Mouse (Mus musculus): ENCODE data around the gene Pcgf1. TPM values are rescaled to one million over a fixed set of nuclear protein-coding genes. Genes with fewer than 3 reads are reported as not detected.

Gene Pcgf1
- polyA plus RNA-seq, 1 experiment from 2014 or later, result 32.5 TPM

DNA sequence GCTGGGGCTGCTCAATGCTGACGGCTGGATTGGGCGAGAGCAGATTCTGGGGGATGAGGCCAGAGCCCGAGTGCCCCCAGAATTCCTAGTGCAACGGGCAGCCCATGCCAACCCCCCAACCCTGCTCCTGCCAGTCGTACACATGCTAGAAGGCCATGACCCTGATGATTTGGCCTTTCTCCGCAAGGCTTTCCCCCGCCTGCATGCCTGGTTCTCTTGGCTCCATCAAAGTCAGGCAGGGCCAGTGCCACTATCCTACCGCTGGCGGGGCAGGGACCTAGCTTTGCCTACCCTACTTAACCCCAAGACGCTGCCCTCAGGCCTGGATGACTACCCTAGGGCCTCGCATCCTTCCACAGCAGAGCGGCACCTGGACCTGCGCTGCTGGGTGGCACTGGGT is 39.9 kb downstream of the Pcgf1 start:
- H3K36me3 ChIP-seq (ENCODE audit: control insufficient read depth, insufficient read depth, low read length), result peaks cover 20% of the 10 kb centered on the region
- no peak overlapping the region for H3K4me3 ChIP-seq (ENCODE audit: low read length)
- H3K4me2 ChIP-seq (ENCODE audit: low read depth, low read length), result no peak overlapping the region
- 87% methylated on average over 13 of the region's 13 CpGs for WGBS
- peaks cover 31% of the 10 kb centered on the region for H3K4me1 ChIP-seq (replicated peaks; ENCODE audit: control insufficient read depth, insufficient read depth, low read length)
- no peak for ATAC-seq (ENCODE audit: low read depth)
- H3K27me3 ChIP-seq (ENCODE audit: control insufficient read depth, insufficient read depth, low read depth, low read length), result no peaks in the 10 kb centered on the region
- H3K27ac ChIP-seq (ENCODE audit: low read length), result no peak overlapping the region
- H3K9ac ChIP-seq (ENCODE audit: low read length), result no peak overlapping the region
- H3K9me3 ChIP-seq (ENCODE audit: control insufficient read depth, low read length), result no peaks in the 10 kb centered on the region

DNA sequence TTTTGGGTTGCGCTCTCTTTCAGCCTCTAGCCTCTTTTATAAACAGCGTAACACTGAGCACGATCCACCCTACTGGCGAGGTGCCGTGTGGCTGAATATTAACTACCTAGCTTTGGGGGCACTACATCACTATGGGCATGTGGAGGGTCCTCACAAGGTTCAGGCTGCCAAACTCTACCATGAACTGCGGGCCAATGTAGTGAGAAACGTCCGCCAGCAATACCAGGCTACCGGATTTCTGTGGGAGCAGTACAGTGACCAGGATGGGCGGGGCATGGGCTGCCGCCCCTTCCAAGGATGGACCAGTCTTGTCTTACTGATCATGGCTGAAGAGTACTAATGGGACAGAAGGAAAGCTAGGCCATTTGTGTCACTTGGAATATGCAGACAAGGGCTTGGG is 40.7 kb downstream of the Pcgf1 start:
- H3K27me3 ChIP-seq (ENCODE audit: control insufficient read depth, insufficient read depth, low read depth, low read length), result no peaks in the 10 kb centered on the region
- H3K27ac ChIP-seq (ENCODE audit: low read length), result no peak overlapping the region
- H3K4me1 ChIP-seq (replicated peaks; ENCODE audit: control insufficient read depth, insufficient read depth, low read length), result peaks cover 36% of the 10 kb centered on the region
- H3K9me3 ChIP-seq (ENCODE audit: control insufficient read depth, low read length), result no peaks in the 10 kb centered on the region
- 75% methylated on average over 11 of the region's 11 CpGs for WGBS
- ATAC-seq (ENCODE audit: low read depth), result no peak
- H3K9ac ChIP-seq (ENCODE audit: low read length), result no peak overlapping the region
- no peak overlapping the region for H3K4me2 ChIP-seq (ENCODE audit: low read depth, low read length)
- peaks cover 20% of the 10 kb centered on the region for H3K36me3 ChIP-seq (ENCODE audit: control insufficient read depth, insufficient read depth, low read length)
- H3K4me3 ChIP-seq (ENCODE audit: low read length), result no peak overlapping the region

GRCm38 (mm10) chr6:83118825-83119733 is 41.4 kb downstream of the Pcgf1 start:
- no peak overlapping the region for H3K4me3 ChIP-seq (ENCODE audit: low read length)
- WGBS, result 69% methylated on average over 14 of the region's 14 CpGs
- ATAC-seq (ENCODE audit: low read depth), result no peak
- peaks cover 39% of the 10 kb centered on the region for H3K4me1 ChIP-seq (replicated peaks; ENCODE audit: control insufficient read depth, insufficient read depth, low read length)
- H3K4me2 ChIP-seq (ENCODE audit: low read depth, low read length), result no peak overlapping the region
- no peaks in the 10 kb centered on the region for H3K9me3 ChIP-seq (ENCODE audit: control insufficient read depth, low read length)
- peaks cover 20% of the 10 kb centered on the region for H3K36me3 ChIP-seq (ENCODE audit: control insufficient read depth, insufficient read depth, low read length)
- peak overlapping the region; percentile 26; the same call in 1 of the 2 replicates for H3K9ac ChIP-seq (ENCODE audit: low read length)
- no peak overlapping the region for H3K27ac ChIP-seq (ENCODE audit: low read length)
- H3K27me3 ChIP-seq (ENCODE audit: control insufficient read depth, insufficient read depth, low read depth, low read length), result no peaks in the 10 kb centered on the region

GRCm38 (mm10) chr6:83119734-83120051 is 42.0 kb downstream of the Pcgf1 start:
- Histone ChIP-seq H3K4me1 (replicated peaks; ENCODE audit: control insufficient read depth, insufficient read depth, low read length) (peaks cover 40% of the 10 kb centered on the region), H3K27ac (ENCODE audit: low read length) (no peak overlapping the region), H3K9me3 (ENCODE audit: control insufficient read depth, low read length) (no peaks in the 10 kb centered on the region), H3K4me2 (ENCODE audit: low read depth, low read length) (peak overlapping the region; percentile 96; the same call in 1 of the 2 replicates), H3K36me3 (ENCODE audit: control insufficient read depth, insufficient read depth, low read length) (peaks cover 20% of the 10 kb centered on the region), H3K4me3 (ENCODE audit: low read length) (no peak overlapping the region), H3K9ac (ENCODE audit: low read length) (peak overlapping the region; percentile 26; the same call in 1 of the 2 replicates), H3K27me3 (ENCODE audit: control insufficient read depth, insufficient read depth, low read depth, low read length) (no peaks in the 10 kb centered on the region)
- no peak for ATAC-seq (ENCODE audit: low read depth)
- WGBS, result 76% methylated on average over 7 of the region's 7 CpGs

GRCm38 (mm10) chr6:83120930-83121862 is 43.5 kb downstream of the Pcgf1 start, which contains the start of gene Wbp1:
TSS of gene Wbp1 (minus strand) at chr6:83121559.
- peak within 1 kb of the TSS; percentile 90 for H3K9ac ChIP-seq (ENCODE audit: low read length)
- peak within 1 kb of the TSS; percentile 96 for H3K4me2 ChIP-seq (ENCODE audit: low read depth, low read length)
- peak within 1 kb of the TSS; percentile 72 for H3K4me3 ChIP-seq (ENCODE audit: low read length)
- under 1% methylated on average over 38 of the region's 38 CpGs for WGBS
- H3K36me3 ChIP-seq (ENCODE audit: control insufficient read depth, insufficient read depth, low read length), result peaks cover 20% of the 10 kb centered on the region
- H3K9me3 ChIP-seq (ENCODE audit: control insufficient read depth, low read length), result no peaks in the 10 kb centered on the region
- ATAC-seq (ENCODE audit: low read depth), result peak; percentile 95
- peak within 1 kb of the TSS; percentile 97 for H3K27ac ChIP-seq (ENCODE audit: low read length)
- no peaks in the 10 kb centered on the region for H3K27me3 ChIP-seq (ENCODE audit: control insufficient read depth, insufficient read depth, low read depth, low read length)
- H3K4me1 ChIP-seq (replicated peaks; ENCODE audit: control insufficient read depth, insufficient read depth, low read length), result peaks cover 37% of the 10 kb centered on the region

- peak overlapping the region; percentile 96 for H3K4me2 ChIP-seq (ENCODE audit: low read depth, low read length)
- 1% methylated on average over 31 of the region's 52 CpGs for WGBS
- H3K9me3 ChIP-seq (ENCODE audit: control insufficient read depth, low read length), result no peaks in the 10 kb centered on the region
- H3K4me1 ChIP-seq (replicated peaks; ENCODE audit: control insufficient read depth, insufficient read depth, low read length), result peaks cover 28% of the 10 kb centered on the region
- no peaks in the 10 kb centered on the region for H3K27me3 ChIP-seq (ENCODE audit: control insufficient read depth, insufficient read depth, low read depth, low read length)
- peak overlapping the region; percentile 97 for H3K27ac ChIP-seq (ENCODE audit: low read length)
- peak; percentile 41 for ATAC-seq (ENCODE audit: low read depth)
- H3K9ac ChIP-seq (ENCODE audit: low read length), result peak overlapping the region; percentile 90
- peaks cover 17% of the 10 kb centered on the region for H3K36me3 ChIP-seq (ENCODE audit: control insufficient read depth, insufficient read depth, low read length)
- peak overlapping the region; percentile 72 for H3K4me3 ChIP-seq (ENCODE audit: low read length)
Measured at GRCm38 (mm10) chr6:83121863-83122710, 44.4 kb downstream of the Pcgf1 start.

DNA sequence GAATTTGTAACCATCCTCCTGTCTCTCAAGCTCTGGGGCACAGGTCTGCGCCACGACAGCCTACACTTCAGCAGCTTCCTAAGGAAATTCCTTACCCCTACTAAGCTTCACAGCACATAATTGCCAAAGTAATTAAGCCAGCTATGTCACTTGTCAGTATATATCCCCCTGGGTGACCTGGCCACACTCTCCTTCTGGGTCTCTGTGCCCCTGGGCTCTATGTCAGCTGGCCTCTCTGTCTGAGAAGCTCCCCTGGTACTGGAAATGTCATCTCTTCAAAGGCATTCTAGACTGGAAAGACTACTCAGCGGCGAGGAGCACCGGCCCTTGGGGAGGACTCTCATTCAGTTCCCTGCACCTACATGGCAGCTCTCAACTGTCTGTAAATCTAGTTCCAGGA is 45.3 kb downstream of the Pcgf1 start:
- no peak overlapping the region; the same call in 1 of the 2 replicates for H3K27ac ChIP-seq (ENCODE audit: low read length)
- no peak overlapping the region; the same call in 1 of the 2 replicates for H3K9ac ChIP-seq (ENCODE audit: low read length)
- H3K4me2 ChIP-seq (ENCODE audit: low read depth, low read length), result peak overlapping the region; percentile 96
- peaks cover 26% of the 10 kb centered on the region for H3K4me1 ChIP-seq (replicated peaks; ENCODE audit: control insufficient read depth, insufficient read depth, low read length)
- H3K36me3 ChIP-seq (ENCODE audit: control insufficient read depth, insufficient read depth, low read length), result peaks cover 12% of the 10 kb centered on the region
- no peaks in the 10 kb centered on the region for H3K27me3 ChIP-seq (ENCODE audit: control insufficient read depth, insufficient read depth, low read depth, low read length)
- no peak for ATAC-seq (ENCODE audit: low read depth)
- WGBS, result 70% methylated on average over 5 of the region's 5 CpGs
- H3K9me3 ChIP-seq (ENCODE audit: control insufficient read depth, low read length), result no peaks in the 10 kb centered on the region
- H3K4me3 ChIP-seq (ENCODE audit: low read length), result peak overlapping the region; percentile 72; the same call in 1 of the 2 replicates

- H3K36me3 ChIP-seq (ENCODE audit: control insufficient read depth, insufficient read depth, low read length), result no peaks in the 10 kb centered on the region
- peak overlapping the region; percentile 89 for H3K9ac ChIP-seq (ENCODE audit: low read length)
- no peaks in the 10 kb centered on the region for H3K27me3 ChIP-seq (ENCODE audit: control insufficient read depth, insufficient read depth, low read depth, low read length)
- H3K27ac ChIP-seq (ENCODE audit: low read length), result peak overlapping the region; percentile 80
- H3K4me2 ChIP-seq (ENCODE audit: low read depth, low read length), result peak overlapping the region; percentile 94
- H3K4me1 ChIP-seq (replicated peaks; ENCODE audit: control insufficient read depth, insufficient read depth, low read length), result peaks cover 24% of the 10 kb centered on the region
- under 1% methylated on average over 30 of the region's 30 CpGs for WGBS
- H3K9me3 ChIP-seq (ENCODE audit: control insufficient read depth, low read length), result no peaks in the 10 kb centered on the region
- peak overlapping the region; percentile 88 for H3K4me3 ChIP-seq (ENCODE audit: low read length)
- peak; percentile 31 for ATAC-seq (ENCODE audit: low read depth)
Measured at GRCm38 (mm10) chr6:83124851-83125312, 47.2 kb downstream of the Pcgf1 start.

Data from lung, embryonic 16.5 days (tissue).